Mouse (Mus musculus): ENCODE results near the gene Drd1. TPM values are rescaled to one million over a fixed set of nuclear protein-coding genes. Genes with fewer than 3 reads are reported as not detected.

Gene Drd1
- total RNA-seq, 4 experiments from 2014 or later = 0.07 TPM; not detected in 3

DNA sequence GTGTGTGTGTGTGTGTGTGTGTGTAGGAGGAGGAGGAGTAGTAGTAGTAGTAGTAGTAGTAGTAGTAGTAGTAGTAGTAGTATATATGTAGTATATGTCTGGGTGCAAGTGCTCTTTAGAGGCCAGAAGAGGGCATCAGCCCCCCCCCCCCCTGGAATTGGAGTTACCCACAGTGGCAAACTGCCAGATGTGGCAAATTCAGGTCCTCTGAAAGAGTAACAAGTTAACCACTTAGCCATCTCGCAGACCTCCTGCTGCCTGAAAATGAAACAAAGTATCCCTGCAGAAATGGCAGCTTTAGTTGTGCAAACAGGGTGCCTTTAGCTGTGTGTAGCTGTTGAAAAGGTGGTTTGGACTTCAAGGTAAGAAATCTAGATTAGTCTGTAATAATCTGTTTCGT lies 18.0 kb upstream of the Drd1 start:
- no peak for DNase-seq (ENCODE audit: low spot score in 2 of 2)

DNA sequence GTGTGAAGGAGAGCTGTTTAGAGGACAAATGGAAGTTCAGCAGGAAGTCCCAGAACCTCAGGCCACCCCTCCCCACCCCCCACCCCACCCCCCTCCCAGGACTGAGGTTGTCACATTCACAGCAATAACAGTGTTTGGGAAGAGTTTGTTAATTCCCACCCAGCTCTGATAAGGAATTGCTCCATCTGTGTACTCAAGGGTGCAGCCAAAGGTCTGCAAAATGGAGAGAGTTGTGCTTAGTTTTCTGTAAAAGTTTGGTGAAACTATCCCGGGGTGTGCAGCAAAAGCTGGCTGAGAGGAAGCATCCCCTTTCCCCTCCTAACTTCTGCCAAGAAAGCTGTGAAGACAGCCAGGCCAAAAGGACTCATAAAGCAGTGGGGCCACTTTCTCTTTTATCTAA lies 17.6 kb upstream of the Drd1 start:
- no peak for DNase-seq (ENCODE audit: low spot score in 2 of 2)

DNA sequence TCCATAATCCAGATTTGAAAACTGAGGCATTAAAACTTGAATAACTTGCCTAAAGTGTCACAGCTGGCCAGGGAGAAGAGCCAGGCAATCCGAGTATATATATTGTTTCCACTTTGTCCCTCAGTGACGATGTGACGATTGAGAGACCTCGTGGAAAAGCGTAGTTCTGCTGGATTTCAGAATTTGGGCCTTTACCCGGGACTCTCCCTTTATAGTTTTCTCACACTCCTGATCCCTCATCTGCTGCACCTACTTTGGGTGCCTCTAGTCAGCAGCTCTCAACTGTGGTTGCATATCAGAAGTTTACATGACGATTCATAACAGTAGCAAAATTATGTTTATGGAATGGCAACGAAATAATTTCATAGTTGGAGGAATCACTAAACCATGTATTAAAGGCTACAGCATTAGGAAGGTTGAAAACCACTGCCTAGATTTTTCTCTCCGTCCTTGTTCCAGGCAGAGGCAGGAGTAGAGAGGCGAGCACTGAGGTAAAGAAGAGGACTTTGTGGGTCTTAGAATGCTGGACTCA lies 17.1 kb upstream of the Drd1 start:
- no peak for DNase-seq (ENCODE audit: low spot score in 2 of 2)

DNA sequence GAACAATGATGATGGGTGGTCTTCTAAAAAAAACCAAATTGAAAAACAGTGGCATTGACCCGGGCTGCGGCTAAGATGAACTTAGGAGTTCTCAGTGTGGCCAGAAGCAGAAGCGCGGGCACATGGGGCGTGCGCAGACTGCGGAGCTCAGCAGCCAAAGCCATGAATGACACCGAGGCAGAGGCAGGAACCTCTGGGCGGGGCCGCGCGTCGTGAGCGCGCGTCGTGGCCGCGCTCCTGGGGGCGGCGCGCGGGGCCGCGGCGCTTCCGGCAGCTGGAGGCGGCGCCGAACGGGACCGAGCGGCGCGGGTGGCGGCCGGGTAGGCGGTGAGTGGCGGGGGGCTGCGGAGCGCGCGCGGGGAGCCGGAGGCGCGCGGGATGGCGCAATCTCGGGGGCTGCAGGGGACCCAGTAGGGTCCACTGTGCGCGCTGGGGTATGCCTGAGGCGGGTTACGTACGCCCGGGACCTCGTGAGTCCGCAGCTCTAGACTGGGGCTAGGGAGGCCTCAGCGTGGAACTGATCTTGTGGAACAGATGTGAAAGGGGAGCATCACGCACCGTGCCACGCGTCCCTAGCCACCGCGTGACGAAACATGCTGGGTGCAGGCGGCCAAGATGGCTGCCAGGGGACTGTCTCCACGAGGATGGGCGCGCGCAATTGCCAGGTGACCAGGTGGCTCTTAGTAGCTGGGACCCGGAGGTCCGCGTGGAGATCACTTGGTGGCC lies 16.3 kb upstream of the Drd1 start, which contains the start of gene Sfxn1:
Sfxn1 (plus strand) TSS at position 264 of the 726 bp plus-strand sequence.
- DNase-seq (ENCODE audit: low spot score in 2 of 2) = peak; percentile 39 to 57

DNA sequence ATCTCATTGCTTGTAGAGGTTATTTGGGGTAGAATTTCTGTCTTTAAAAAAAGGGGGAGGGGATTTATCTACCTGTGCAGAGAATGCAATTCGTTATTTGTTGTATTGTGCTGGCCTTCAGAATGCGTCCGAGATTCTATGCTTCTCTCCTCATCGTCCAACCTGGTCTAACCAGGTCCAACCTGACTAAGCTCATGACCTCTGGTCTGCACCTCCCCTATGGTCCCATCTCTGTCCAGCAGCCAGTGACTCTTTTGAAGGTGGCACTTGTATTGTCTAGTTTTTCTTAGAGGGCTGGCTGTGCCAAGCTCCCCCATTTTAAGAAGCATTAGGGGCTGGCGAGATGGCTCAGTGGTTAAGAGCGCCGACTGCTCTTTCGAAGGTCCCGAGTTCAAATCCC lies 15.5 kb upstream of the Drd1 start:
- no peak for DNase-seq (ENCODE audit: low spot score in 2 of 2)

DNA sequence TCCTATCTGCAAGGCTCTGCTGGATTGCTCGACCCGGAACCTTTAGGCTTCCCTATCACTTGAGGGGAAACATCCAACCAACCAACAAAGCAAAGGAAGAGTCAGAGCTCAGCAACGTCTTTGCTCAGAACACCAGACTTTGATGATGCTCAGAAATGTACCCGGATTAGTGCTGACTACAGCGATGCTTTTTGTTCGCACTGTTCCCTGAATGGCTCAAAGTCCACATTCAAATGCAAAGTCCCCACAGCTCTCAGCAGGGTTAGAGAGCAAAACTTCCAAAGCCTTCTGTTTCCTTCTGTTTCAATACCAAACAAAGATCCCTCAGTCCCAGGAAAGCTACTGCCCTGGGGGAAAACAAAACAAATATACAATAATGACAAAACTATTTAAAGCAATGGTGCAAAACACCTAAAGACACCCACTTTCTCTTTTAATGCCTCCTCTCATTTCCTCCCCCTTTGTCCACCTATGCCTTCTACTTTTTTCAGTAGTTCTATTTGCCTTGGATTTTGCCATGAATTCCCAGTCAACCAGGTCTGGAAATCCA lies 12.2 kb upstream of the Drd1 start:
- no peak for DNase-seq (ENCODE audit: low spot score in 2 of 2)

DNA sequence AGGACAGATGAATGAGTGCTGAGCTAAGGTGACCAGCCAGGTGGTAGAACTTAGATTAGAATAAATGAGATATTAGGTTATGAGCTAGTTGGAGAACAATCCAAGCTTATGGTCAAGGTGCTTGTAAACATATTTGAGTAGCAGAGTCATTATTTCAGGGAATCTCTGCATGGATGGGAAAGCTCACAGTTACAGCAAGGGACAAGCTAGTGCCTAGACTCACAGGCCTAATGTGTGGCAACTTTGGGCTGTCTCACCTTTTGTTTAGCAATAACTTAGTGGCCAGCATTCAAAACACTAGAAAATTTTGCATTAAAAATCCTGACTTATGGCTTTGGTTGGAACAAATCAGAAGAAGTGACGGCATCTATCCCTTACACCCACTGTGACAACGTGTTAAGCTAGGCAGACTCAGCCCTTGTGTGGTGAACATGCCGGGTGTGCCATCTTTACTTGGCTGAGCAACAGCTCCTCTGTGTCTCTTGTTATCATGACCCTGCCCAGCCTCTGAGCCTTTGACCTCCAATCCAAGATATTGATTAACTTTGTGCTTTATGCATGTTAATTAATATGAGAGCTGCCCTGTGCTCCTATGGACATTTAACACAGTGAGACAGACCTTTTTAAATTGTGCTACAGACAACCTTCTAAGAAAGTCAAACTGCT lies 10.7 kb upstream of the Drd1 start:
- no peak for DNase-seq (ENCODE audit: low spot score in 2 of 2)

DNA sequence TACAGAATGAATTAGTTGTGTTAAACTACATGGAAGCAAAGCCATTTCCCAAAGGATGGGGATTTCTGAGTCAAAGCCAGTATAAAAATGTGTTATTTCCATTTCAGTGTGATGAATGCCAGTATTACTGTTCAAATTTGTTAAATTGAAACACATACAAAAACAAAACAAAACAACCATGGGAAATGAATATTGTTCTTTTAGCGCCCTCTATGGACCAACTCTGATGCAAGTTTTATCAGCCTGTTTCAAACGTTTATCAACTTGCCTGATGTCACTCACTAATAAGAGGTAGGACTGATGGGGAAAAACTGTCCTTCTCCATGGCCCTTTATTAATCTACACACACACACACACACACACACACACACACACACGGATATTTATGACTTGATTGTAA lies 7.8 kb upstream of the Drd1 start:
- DNase-seq (ENCODE audit: low spot score in 2 of 2) = no peak

DNA sequence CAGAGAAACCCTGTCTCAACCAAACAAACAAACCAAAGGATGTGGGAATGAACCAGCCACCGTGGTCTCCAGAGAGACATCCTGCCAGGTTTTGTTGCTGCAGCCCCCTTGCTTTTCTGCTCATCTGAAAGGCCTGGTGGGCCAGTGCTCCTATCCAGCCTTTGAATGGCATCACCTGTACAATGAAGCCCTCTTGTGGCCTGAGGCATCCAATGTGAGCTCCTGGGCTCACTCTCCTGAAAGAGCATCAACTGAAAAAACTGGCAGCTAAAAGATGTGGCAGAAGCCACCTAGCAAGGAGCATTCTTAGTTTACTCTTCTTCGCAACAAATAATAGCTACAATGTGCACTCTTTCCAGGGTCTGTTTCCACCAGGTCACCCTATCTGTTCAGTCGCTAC lies 6.6 kb upstream of the Drd1 start:
- DNase-seq (ENCODE audit: low spot score in 2 of 2) = no peak

DNA sequence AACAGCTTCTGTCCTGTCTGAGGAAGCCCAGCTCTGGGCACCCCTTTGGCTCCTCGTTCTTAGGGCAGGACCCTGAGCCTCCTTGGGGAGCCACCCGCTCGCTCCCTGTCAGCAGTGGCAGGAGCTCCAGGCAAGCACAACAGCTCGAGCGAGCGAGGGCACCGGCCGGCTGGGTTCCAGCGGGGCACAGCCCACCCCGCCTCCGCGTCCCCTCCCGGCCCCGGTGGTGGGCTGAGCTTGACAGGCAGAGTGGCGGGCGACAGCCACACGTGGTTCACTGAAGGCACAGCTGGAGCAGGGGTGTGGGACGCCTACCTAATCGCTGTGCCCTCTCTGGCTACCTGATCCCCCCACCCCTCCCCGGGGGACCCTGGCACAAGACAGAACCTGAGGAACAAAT lies 543 bp downstream of the Drd1 start:
- DNase-seq (ENCODE audit: low spot score in 2 of 2) = no peak

DNA sequence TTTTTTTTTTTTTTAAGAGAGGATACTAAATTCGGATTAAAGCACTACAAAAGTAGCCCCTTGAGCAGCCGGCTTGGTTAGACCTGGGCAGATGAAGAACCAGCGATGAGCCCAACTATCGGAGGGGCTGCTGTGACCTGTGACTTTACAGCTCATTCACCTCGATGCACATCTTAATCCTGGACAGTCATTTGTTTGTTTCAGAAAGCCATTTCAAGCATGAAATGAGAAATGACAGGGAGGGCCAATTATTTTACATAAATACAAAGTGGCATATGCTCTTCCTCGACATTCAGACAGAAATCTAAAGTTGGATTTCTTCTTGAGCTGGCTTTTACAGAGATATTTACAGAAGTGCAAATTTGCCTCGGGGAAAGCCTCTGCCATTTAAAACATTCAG lies 3.9 kb downstream of the Drd1 start:
- no peak for DNase-seq (ENCODE audit: low spot score in 2 of 2)

DNA sequence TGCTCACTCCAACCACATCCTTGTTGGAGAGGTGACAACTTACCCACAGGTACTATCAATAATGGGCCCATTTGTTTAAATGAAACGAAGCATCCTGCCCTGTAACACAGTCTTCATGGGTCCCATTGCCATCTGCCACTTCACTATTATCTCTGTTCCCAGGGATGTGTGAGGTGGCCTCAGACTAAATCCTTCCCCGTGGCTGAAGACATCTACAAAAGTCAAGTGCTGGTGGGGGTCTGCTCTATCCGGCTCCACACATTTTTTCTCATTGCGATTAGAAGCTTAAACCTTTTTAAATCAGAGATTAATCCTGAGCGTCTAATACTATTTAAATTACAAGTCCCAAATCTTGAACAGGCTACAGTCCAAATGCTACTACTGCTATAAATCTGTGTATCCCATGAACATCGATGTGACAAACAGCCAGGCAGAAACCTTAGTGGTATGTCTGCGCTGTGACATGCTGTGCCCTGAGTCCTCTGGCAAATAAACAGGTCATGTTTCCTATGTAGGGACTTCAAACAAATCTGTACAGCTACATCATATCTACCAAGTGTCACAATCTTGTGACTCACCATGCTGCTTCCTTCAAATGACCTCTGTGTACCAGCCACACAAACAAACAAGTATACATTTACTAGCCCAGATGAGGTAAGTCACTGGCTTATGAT lies 6.7 kb downstream of the Drd1 start:
- no peak for DNase-seq (ENCODE audit: low spot score in 2 of 2)

DNA sequence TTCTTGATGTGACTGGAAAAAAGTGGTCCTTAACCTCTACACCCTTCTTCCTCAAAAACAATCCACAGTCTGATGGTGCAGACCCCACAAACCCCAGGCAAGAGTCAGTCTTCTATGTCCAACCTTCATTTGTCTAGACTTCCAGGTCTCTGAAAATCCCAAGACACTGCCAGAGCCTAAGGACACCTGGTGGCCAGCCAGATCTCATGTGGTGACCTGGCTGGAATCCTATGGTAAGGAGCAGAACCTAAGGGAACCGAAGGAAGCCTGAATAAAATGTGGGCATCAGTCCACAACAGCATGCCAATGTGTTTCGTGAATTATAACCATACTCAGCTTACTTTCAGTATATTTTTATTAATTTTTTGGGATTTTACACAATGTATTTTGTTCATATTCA lies 15.2 kb downstream of the Drd1 start:
- DNase-seq (ENCODE audit: low spot score in 2 of 2) = no peak

DNA sequence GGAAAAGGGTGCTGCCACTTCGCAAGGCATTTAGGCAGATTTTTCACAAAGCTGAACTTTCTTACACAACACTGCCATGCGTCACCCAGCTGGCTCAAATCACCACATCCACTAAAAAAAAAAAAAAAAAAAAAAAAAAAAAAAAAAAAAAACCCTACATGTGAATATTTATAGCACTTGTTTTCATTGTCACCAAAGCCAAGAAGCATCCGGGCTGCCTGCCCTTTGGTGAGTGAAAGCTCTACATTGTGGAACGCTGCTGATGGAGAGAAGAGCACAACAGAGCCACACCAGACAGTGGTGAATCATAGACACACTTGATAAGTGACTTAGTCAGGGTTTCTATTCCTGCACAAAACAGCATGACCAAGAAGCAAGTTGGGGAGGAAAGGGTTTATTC lies 17.6 kb downstream of the Drd1 start:
- no peak for DNase-seq (ENCODE audit: low spot score in 2 of 2)

DNA sequence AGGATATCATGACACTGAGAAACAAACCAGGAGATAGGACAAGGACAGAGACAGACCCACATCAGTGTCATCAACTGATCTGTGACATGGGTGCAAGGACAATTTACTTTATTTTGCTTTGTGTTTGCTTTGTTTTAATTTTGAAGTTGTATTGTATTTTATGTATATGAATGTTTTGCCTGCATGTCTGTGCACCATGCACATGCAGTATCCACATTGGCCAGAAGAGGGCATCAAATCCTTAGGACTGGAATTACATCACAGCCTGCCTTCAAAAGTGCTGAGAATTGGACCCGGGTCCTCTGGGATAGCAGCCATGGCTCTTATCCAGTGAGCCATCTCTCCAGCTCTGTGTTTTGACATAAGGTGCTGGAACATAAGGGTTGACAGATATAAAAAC lies 20.0 kb downstream of the Drd1 start:
- DNase-seq (ENCODE audit: low spot score in 2 of 2) = no peak

DNA sequence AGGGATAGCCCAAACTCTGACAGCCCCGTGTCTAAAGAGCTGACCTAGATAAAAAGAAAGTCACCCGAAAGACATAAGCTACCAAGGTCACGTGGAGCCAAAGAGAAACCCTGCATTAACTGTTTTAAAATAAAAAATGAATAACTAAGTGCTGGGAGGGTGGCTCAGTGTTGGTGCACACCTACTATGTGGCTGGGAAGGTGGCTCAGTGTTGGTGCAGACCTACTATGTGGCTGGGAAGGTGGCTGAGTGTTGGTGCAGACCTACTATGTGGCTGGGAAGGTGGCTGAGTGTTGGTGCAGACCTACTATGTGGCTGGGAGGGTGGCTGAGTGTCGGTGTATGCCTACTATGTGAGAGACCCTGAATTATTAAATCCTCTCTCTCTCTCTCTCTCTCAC lies 21.9 kb downstream of the Drd1 start:
- DNase-seq (ENCODE audit: low spot score in 2 of 2) = no peak

DNA sequence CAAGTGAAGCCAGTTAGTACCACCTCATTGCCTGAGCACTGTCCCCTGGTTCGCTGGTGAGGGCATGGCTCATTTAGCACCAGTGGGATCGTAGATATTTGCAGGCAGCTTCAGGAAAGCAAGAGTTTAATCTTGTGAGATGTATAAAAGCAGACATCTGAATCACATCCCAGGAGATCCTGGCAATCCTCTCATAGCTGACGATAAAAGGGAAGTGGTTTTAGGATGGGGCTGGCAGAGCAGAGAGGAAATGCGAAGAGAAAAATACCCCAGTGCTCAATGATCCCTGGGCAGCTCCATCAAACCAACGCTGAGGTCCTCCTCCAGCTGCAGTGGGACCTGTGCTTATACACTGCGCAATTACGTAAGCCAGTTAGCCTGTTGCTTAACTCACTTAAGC lies 28.4 kb downstream of the Drd1 start:
- no peak for DNase-seq (ENCODE audit: low spot score in 2 of 2)

DNA sequence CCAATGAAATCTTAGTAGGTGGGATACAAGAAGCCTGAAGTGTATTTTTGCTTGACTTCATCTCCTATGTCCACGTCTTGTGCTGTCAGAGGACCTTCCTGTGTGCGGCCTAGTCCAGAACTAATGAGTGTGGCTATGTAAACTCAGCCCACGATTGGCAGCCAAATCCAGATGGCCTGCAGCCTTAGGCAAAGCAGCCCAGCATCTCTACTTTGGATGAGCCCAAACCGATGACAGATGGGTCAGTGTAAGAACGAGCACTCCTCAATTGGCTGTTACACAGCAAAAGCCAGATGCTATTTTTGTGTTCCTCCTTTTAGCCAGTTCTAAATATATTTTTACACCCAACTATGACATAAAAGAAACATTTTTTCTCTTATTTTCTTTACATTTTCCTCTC lies 32.2 kb downstream of the Drd1 start:
- no peak for DNase-seq (ENCODE audit: low spot score in 2 of 2)

DNA sequence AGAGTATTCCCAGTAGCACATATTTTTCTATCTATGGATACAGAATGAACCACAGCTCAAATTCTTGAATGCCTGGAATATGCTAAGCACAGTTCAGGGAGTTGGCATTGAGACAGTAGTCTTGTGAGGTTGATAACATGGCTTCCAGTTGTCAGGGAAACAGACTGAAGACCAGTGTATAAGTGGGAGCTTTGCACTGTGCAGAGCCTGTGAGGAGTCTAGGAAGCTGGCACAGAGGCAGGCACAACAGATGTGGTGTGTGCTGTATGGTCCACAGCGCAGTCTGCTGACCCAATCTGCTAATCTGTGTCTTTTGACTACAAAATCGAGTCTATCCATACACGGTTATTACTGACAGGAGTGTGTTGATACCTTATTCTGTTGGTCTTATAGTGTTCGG lies 46.8 kb downstream of the Drd1 start:
- DNase-seq (ENCODE audit: low spot score in 2 of 2) = no peak
